Mouse (Mus musculus): ENCODE measurements at regions not wholly inside any gene's neighbourhood (a gene's known extent, or its start where the extent isn't known, plus 50 kb on each side); places are given as distances from the start of the nearest gene placed in this dataset.

DNA sequence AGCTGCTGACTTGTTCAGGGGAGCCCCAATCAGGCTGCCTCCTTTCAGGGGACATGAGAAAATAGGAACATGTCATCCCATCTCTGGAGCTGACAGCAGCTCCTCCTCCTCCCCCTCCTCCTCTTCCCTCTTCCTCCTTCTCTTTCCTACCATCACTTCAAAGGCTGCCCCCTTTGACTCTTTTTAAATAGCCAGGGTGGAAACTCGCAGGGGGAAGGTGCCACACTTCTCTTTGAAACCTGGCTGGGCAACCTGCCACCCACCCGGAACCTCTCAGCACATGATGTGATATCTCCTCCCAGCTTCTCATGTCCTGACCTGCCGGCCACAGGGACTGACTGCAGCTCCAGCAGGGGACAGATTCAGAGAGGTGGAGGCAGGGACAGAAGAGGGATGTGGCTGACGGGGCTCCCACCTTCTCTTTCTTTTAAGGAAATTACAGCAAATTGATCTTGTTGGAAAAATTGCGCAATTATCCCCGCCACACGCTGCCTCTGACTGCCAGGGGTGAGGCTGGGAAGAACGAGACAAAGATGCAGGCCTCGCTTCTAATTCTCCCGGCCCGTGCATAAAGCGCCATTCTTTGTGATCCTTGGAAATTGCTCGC lies 399.6 kb upstream of the Kazn start:
- no peaks in the 10 kb centered on the region for H3K4me1 ChIP-seq (ENCODE audit: control insufficient read depth, insufficient read depth, low read length)

DNA sequence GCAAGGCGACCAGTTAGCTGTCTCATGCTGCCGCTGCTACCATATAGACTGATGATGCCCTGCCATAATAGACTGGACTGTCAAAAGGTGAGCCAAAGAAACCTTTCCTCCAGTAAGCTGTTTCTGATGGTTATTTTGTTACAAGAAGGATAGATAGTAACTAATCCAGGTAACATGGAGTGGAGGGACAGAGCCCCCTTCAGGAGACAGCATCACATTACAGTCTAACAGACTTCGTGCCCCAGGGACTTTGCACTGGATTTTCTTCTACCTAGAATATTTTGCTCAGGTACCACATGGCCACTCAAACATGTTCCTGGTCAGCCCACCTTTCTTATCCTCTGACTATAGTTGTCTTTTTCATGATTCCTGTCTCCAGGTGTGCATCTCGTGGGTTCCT lies 398.9 kb upstream of the Kazn start:
- TF ChIP-seq CTCF (IDR thresholded peaks at IDR 0.05; ENCODE audit: low read depth, low read length) (no peak), POLR2A (IDR thresholded peaks at IDR 0.05; ENCODE audit: borderline replicate concordance, low read depth, low read length) (no peak)
- H3K27ac ChIP-seq (ENCODE audit: insufficient read depth, low read depth, low read length), result no peak overlapping the region
- no peak overlapping the region for H3K4me3 ChIP-seq (ENCODE audit: insufficient read depth, low read length)
- H3K4me1 ChIP-seq (ENCODE audit: control insufficient read depth, insufficient read depth, low read length), result no peaks in the 10 kb centered on the region

More for the DNA sequence above, 399.6 kb upstream of the Kazn start:
- no peak overlapping the region for H3K4me3 ChIP-seq (ENCODE audit: insufficient read depth, low read length)
- H3K27ac ChIP-seq (ENCODE audit: insufficient read depth, low read depth, low read length), result no peak overlapping the region
- TF ChIP-seq POLR2A (IDR thresholded peaks at IDR 0.05; ENCODE audit: borderline replicate concordance, low read depth, low read length) (no peak), CTCF (IDR thresholded peaks at IDR 0.05; ENCODE audit: low read depth, low read length) (no peak)

DNA sequence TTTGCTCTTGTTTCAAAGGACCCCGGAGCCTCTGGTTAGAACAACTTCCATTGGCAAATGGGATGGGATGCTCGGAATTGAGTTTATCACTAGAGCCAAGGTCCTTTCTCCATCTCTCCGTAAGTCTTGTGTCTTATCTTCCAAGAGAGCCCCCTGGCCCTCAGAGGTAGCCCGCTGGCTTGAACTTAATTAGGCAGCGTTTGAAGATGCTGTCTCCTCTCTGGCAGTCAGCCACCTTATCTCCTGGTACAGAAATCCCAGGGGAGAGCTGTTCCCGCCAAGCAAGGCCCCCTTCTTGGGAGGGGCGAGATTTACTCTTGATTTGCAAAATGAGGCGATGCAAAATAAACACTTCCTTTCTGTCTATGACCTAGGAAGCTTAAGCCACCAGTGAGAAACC lies 395.2 kb upstream of the Kazn start:
- TF ChIP-seq POLR2A (IDR thresholded peaks at IDR 0.05; ENCODE audit: borderline replicate concordance, low read depth, low read length) (no peak), CTCF (IDR thresholded peaks at IDR 0.05; ENCODE audit: low read depth, low read length) (no peak)
- Histone ChIP-seq H3K4me3 (ENCODE audit: insufficient read depth, low read length) (no peak overlapping the region), H3K4me1 (ENCODE audit: control insufficient read depth, insufficient read depth, low read length) (no peaks in the 10 kb centered on the region), H3K27ac (ENCODE audit: insufficient read depth, low read depth, low read length) (no peak overlapping the region)

DNA sequence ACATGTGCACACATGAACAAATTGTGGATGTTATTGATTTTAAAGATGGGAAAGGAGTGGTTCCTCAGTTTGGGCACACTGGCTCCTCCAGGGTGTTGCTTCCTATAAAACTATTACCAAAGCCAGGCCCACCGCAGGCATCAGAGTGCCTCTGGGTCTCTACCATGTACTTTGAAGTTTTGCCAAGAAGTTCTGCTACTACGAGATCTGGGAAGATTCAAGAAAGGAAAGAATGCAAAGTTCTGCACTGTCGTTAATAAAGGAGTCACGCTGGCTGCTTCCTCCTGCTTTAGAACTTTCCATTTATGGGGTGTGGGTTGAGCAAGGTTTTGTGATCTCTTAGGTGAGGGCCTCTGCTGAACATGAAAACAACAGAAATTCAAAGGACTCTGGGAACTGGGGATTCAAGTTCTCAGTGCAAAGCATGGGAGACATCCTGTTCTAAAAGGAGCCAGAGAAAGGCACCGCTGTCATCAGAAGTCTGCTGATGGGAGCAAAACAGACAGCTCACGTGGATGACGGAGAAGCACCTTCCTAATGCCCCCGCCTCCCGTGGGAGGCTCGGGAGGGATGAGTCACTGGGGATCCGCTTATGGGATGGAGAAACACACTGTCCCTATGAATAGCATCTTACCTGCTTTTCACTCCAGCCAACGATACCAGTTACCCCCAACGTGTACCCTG lies 394.6 kb upstream of the Kazn start:
- TF ChIP-seq POLR2A (IDR thresholded peaks at IDR 0.05; ENCODE audit: borderline replicate concordance, low read depth, low read length), result no peak
- no peak for TF ChIP-seq CTCF (IDR thresholded peaks at IDR 0.05; ENCODE audit: low read depth, low read length)
- H3K4me3 ChIP-seq (ENCODE audit: insufficient read depth, low read length), result no peak overlapping the region
- no peaks in the 10 kb centered on the region for H3K4me1 ChIP-seq (ENCODE audit: control insufficient read depth, insufficient read depth, low read length)
- H3K27ac ChIP-seq (ENCODE audit: insufficient read depth, low read depth, low read length), result no peak overlapping the region

DNA sequence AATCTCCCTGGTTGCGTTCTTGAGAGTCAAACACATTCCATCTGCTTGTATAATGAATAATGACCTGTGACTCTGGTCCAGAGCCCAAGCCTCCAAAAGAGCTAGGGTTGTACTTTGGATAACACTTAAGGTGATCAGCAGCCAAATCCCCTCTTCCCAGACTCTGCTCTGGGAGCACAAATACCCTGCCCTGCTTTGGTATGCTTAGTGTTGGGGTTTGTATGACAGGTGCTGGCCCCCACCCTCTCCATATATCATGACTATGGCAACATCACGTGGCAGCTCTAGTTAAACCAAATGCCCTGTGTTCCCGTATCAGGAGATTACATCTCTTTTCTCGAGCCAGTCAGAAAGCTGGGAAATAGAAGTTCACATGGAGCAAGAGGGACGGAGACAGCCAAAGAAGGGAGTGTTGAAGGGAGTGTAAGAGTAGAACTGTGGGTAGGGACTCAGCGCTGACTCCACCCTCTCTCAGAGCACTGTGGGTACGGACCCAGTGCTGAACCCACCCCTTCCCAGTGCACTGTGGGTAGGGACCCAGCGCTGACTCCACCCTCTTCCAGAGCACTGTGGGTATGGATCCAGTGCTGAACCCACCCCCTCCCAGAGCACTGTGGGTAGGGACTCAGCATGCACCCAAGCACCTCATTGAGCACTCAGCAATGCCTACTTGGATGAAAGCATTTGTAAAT lies 387.4 kb upstream of the Kazn start:
- TF ChIP-seq POLR2A (IDR thresholded peaks at IDR 0.05; ENCODE audit: borderline replicate concordance, low read depth, low read length) (no peak), CTCF (IDR thresholded peaks at IDR 0.05; ENCODE audit: low read depth, low read length) (no peak)
- Histone ChIP-seq H3K4me3 (ENCODE audit: insufficient read depth, low read length) (no peak overlapping the region), H3K4me1 (ENCODE audit: control insufficient read depth, insufficient read depth, low read length) (no peaks in the 10 kb centered on the region), H3K27ac (ENCODE audit: insufficient read depth, low read depth, low read length) (no peak overlapping the region)

DNA sequence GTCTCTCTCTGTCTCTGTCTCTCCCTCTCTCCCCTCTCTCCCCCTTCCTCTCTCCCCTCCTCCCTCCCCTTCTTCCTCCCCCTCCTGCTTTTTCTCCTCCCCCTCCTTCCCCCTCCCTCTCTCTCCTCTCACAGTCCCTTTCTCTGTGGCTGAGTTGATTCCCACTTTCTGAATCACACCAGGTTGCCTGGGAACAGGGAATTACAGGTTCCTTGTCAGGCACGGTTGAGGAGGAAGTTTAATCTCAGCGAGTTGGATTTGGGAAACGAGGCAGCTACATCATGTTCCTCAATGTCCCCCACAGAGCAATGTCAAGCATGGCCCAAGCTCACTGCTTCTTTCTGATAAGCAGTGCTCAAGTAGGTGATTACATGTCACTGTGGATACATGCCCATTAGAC lies 386.3 kb upstream of the Kazn start:
- Histone ChIP-seq H3K4me3 (ENCODE audit: insufficient read depth, low read length) (no peak overlapping the region), H3K4me1 (ENCODE audit: control insufficient read depth, insufficient read depth, low read length) (no peaks in the 10 kb centered on the region), H3K27ac (ENCODE audit: insufficient read depth, low read depth, low read length) (no peak overlapping the region)
- TF ChIP-seq CTCF (IDR thresholded peaks at IDR 0.05; ENCODE audit: low read depth, low read length) (no peak), POLR2A (IDR thresholded peaks at IDR 0.05; ENCODE audit: borderline replicate concordance, low read depth, low read length) (no peak)

DNA sequence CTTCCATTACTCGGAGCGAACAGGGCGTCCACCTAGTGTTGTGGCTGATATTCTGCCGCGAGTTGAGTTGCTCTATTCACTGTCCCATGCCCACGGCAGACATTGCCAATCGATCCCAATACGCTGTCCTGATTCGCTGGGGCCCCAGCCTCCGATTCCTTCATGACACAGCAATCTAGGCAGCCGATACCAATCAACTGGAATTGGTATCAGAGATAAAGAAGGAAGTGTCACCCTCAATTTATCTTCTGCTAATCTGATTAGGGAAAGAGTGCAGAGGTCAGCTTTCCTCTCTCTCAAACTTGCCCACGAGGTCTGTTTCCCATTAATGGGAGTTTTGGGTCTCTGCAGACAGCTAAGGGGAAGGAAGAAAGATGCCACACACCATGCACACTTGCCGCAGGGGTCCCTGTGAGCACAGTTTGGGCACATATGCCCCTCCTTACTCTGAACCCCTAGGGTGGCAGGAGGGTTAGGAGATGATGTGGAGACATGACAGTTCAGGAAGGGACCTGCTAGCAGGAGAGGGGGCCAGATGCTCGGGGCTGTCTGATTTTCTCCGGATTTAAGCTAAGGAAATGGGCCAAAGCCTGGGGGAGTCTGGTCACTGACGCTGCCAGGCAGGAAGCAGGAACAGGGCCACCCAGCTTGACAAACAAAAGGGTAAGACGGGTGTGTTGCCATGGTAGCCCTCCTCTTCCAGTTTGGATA lies 383.1 kb upstream of the Kazn start:
- no peak for TF ChIP-seq CTCF (IDR thresholded peaks at IDR 0.05; ENCODE audit: low read depth, low read length)
- TF ChIP-seq POLR2A (IDR thresholded peaks at IDR 0.05; ENCODE audit: borderline replicate concordance, low read depth, low read length), result no peak
- Histone ChIP-seq H3K4me1 (ENCODE audit: control insufficient read depth, insufficient read depth, low read length) (no peaks in the 10 kb centered on the region), H3K4me3 (ENCODE audit: insufficient read depth, low read length) (no peak overlapping the region), H3K27ac (ENCODE audit: insufficient read depth, low read depth, low read length) (no peak overlapping the region)

DNA sequence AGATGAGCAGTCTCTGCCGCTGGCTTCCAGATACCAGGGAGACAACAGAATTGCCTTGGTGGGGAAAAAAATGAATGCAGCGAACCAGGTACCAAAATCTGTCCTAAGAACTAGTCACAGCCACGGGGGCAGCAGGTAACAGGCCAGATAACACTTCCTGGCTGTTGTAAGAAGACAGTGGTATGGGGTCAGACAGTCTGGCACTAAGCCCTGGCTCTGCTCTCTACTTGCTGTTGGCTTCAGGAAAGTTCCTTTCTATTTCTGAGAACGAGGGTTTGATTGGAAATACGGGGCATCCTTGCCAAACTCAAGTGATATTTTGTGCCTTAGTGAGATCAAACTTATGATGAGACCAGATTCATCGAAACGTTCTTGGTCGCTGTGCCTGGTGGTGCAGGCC lies 380.2 kb upstream of the Kazn start:
- no peak overlapping the region for H3K4me3 ChIP-seq (ENCODE audit: insufficient read depth, low read length)
- H3K27ac ChIP-seq (ENCODE audit: insufficient read depth, low read depth, low read length), result no peak overlapping the region
- no peak for TF ChIP-seq CTCF (IDR thresholded peaks at IDR 0.05; ENCODE audit: low read depth, low read length)
- TF ChIP-seq POLR2A (IDR thresholded peaks at IDR 0.05; ENCODE audit: borderline replicate concordance, low read depth, low read length), result no peak
- H3K4me1 ChIP-seq (ENCODE audit: control insufficient read depth, insufficient read depth, low read length), result no peaks in the 10 kb centered on the region

DNA sequence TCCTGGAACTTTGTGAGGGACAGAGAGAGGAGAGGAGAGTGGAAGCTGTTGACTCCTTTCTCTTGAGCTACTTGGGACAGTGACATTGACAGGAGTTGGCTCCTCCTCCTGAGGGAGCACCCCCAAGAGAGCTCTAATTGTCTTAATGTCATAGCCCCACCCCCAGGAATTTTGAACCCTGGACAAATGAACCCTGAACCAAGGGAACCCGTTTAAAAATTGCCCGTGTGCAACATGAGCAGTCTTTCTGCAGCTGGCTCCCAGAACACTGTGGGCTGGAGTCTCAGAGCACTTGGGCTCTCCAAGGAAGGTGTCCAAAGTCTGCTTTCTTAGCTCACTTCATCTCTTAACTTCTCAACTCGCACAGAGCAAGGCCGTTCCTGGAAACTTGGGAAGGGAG lies 379.6 kb upstream of the Kazn start:
- H3K4me1 ChIP-seq (ENCODE audit: control insufficient read depth, insufficient read depth, low read length), result no peaks in the 10 kb centered on the region
- TF ChIP-seq CTCF (IDR thresholded peaks at IDR 0.05; ENCODE audit: low read depth, low read length) (no peak), POLR2A (IDR thresholded peaks at IDR 0.05; ENCODE audit: borderline replicate concordance, low read depth, low read length) (no peak)

More for the DNA sequence above, 379.6 kb upstream of the Kazn start:
- H3K4me3 ChIP-seq (ENCODE audit: insufficient read depth, low read length), result no peak overlapping the region
- no peak overlapping the region for H3K27ac ChIP-seq (ENCODE audit: insufficient read depth, low read depth, low read length)
